Mouse (Mus musculus): ENCODE data around the gene Lmf1. TPM values are rescaled to one million over a fixed set of nuclear protein-coding genes. Genes with fewer than 3 reads are reported as not detected.

The Lmf1 gene
- polyA plus RNA-seq, 1 experiment from 2014 or later = 18.1 TPM

GRCm38 (mm10) chr17:25570648-25571452 is 8.0 kb upstream of the Lmf1 start, which contains the start of gene Sox8:
TSS of gene Sox8 (minus strand) at chr17:25570686.
- Histone ChIP-seq H3K27me3 (0 out of 2 replicates have a peak, but pooled peaks cover 3% of the 10 kb centered on the region), H3K9ac (replicated peaks) (peak within 1 kb of the TSS; percentile 53), H3K4me1 (peaks cover 56% of the 10 kb centered on the region), H3K4me2 (replicated peaks) (peak within 1 kb of the TSS; percentile 74), H3K36me3 (no peaks in the 10 kb centered on the region), H3K9me3 (no peaks in the 10 kb centered on the region), H3K27ac (replicated peaks) (peak within 1 kb of the TSS; percentile 71), H3K4me3 (peak within 1 kb of the TSS; percentile 44)
- ATAC-seq (replicated peaks) = peak; percentile 76
- WGBS = under 1% methylated on average over 57 of the region's 61 CpGs

- Histone ChIP-seq H3K27me3 (0 out of 2 replicates have a peak, but pooled peaks cover 3% of the 10 kb centered on the region), H3K4me3 (peak overlapping the region; percentile 44)
Observed at GRCm38 (mm10) chr17:25571453-25571820, 7.4 kb upstream of the Lmf1 start.

GRCm38 (mm10) chr17:25575208-25575971 is 3.5 kb upstream of the Lmf1 start:
- Histone ChIP-seq H3K27me3 (0 out of 2 replicates have a peak, but pooled peaks cover 3% of the 10 kb centered on the region), H3K36me3 (no peaks in the 10 kb centered on the region), H3K9ac (replicated peaks) (no peak overlapping the region), H3K4me2 (replicated peaks) (no peak overlapping the region), H3K27ac (replicated peaks) (no peak overlapping the region), H3K4me3 (no peak overlapping the region), H3K4me1 (peaks cover 38% of the 10 kb centered on the region), H3K9me3 (no peaks in the 10 kb centered on the region)
- 58% methylated on average over 12 of the region's 12 CpGs for WGBS
- no peak for ATAC-seq (replicated peaks)

More at GRCm38 (mm10) chr17:25571453-25571820, 7.4 kb upstream of the Lmf1 start:
- no peak for ATAC-seq (replicated peaks)
- Histone ChIP-seq H3K27ac (replicated peaks) (no peak overlapping the region), H3K9ac (replicated peaks) (peak overlapping the region; percentile 53), H3K4me1 (peaks cover 52% of the 10 kb centered on the region), H3K4me2 (replicated peaks) (peak overlapping the region; percentile 74), H3K9me3 (no peaks in the 10 kb centered on the region), H3K36me3 (no peaks in the 10 kb centered on the region)
- 9% methylated on average over 8 of the region's 8 CpGs for WGBS

GRCm38 (mm10) chr17:25576034-25576433 is 2.9 kb upstream of the Lmf1 start:
- WGBS = 80% methylated on average over 2 of the region's 2 CpGs
- no peak for ATAC-seq (replicated peaks)
- no peak overlapping the region for H3K4me2 ChIP-seq (replicated peaks)

GRCm38 (mm10) chr17:25577263-25577662 is 1.6 kb upstream of the Lmf1 start:
- H3K4me1 ChIP-seq = peaks cover 26% of the 10 kb centered on the region
- H3K36me3 ChIP-seq = no peaks in the 10 kb centered on the region
- ATAC-seq (replicated peaks) = no peak
- H3K27me3 ChIP-seq = no peaks in the 10 kb centered on the region
- no peaks in the 10 kb centered on the region for H3K9me3 ChIP-seq
- WGBS = 37% methylated on average over 6 of the region's 6 CpGs
- no peak overlapping the region for H3K4me2 ChIP-seq (replicated peaks)
- no peak overlapping the region for H3K27ac ChIP-seq (replicated peaks)
- H3K9ac ChIP-seq (replicated peaks) = no peak overlapping the region
- H3K4me3 ChIP-seq = no peak overlapping the region

More at GRCm38 (mm10) chr17:25576034-25576433, 2.9 kb upstream of the Lmf1 start:
- Histone ChIP-seq H3K27me3 (0 out of 2 replicates have a peak, but pooled peaks cover 2% of the 10 kb centered on the region), H3K9me3 (no peaks in the 10 kb centered on the region), H3K36me3 (no peaks in the 10 kb centered on the region), H3K27ac (replicated peaks) (no peak overlapping the region), H3K9ac (replicated peaks) (no peak overlapping the region), H3K4me3 (no peak overlapping the region), H3K4me1 (peaks cover 31% of the 10 kb centered on the region)

- no peaks in the 10 kb centered on the region for H3K36me3 ChIP-seq
- no peak overlapping the region for H3K27ac ChIP-seq (replicated peaks)
- H3K9me3 ChIP-seq = no peaks in the 10 kb centered on the region
- no peak for ATAC-seq (replicated peaks)
- 48% methylated on average over 2 of the region's 2 CpGs for WGBS
- no peak overlapping the region for H3K9ac ChIP-seq (replicated peaks)
- H3K27me3 ChIP-seq = no peaks in the 10 kb centered on the region
- no peak overlapping the region for H3K4me3 ChIP-seq
- H3K4me2 ChIP-seq (replicated peaks) = no peak overlapping the region
- H3K4me1 ChIP-seq = peaks cover 26% of the 10 kb centered on the region
Observed at GRCm38 (mm10) chr17:25577702-25578101, 1.2 kb upstream of the Lmf1 start.

GRCm38 (mm10) chr17:25579332-25580047 is 605 bp downstream of the Lmf1 start:
- Histone ChIP-seq H3K4me3 (peak overlapping the region; percentile 70), H3K27ac (replicated peaks) (peak overlapping the region; percentile 41), H3K4me2 (replicated peaks) (peak overlapping the region; percentile 80), H3K9ac (replicated peaks) (peak overlapping the region; percentile 68), H3K36me3 (no peaks in the 10 kb centered on the region), H3K27me3 (no peaks in the 10 kb centered on the region), H3K9me3 (no peaks in the 10 kb centered on the region), H3K4me1 (peaks cover 26% of the 10 kb centered on the region)
- WGBS = 5% methylated on average over 21 of the region's 21 CpGs
- ATAC-seq (replicated peaks) = peak; percentile 50

GRCm38 (mm10) chr17:25582076-25582475 is 3.2 kb downstream of the Lmf1 start:
- H3K4me2 ChIP-seq (replicated peaks) = no peak overlapping the region
- no peak for ATAC-seq (replicated peaks)
- WGBS = 68% methylated on average over 8 of the region's 8 CpGs

GRCm38 (mm10) chr17:25583099-25583498 is 4.2 kb downstream of the Lmf1 start:
- peaks cover 18% of the 10 kb centered on the region for H3K4me1 ChIP-seq
- no peak overlapping the region for H3K4me2 ChIP-seq (replicated peaks)
- H3K9me3 ChIP-seq = no peaks in the 10 kb centered on the region
- peaks cover 3% of the 10 kb centered on the region; the same call in 1 of the 2 replicates for H3K36me3 ChIP-seq
- no peak overlapping the region for H3K9ac ChIP-seq (replicated peaks)
- H3K27me3 ChIP-seq = no peaks in the 10 kb centered on the region
- WGBS = 84% methylated on average over 4 of the region's 4 CpGs
- H3K27ac ChIP-seq (replicated peaks) = no peak overlapping the region
- no peak for ATAC-seq (replicated peaks)
- no peak overlapping the region for H3K4me3 ChIP-seq

More at GRCm38 (mm10) chr17:25582076-25582475, 3.2 kb downstream of the Lmf1 start:
- H3K4me3 ChIP-seq = no peak overlapping the region
- H3K9ac ChIP-seq (replicated peaks) = no peak overlapping the region
- H3K9me3 ChIP-seq = no peaks in the 10 kb centered on the region
- no peak overlapping the region for H3K27ac ChIP-seq (replicated peaks)
- peaks cover 22% of the 10 kb centered on the region for H3K4me1 ChIP-seq
- H3K27me3 ChIP-seq = no peaks in the 10 kb centered on the region
- H3K36me3 ChIP-seq = peaks cover 3% of the 10 kb centered on the region; the same call in 1 of the 2 replicates

- no peak overlapping the region for H3K4me3 ChIP-seq
- no peak overlapping the region for H3K9ac ChIP-seq (replicated peaks)
- no peaks in the 10 kb centered on the region for H3K9me3 ChIP-seq
- peaks cover 8% of the 10 kb centered on the region; the same call in 1 of the 2 replicates for H3K36me3 ChIP-seq
- peaks cover 10% of the 10 kb centered on the region for H3K4me1 ChIP-seq
- 91% methylated on average over 8 of the region's 8 CpGs for WGBS
- H3K27ac ChIP-seq (replicated peaks) = no peak overlapping the region
- no peaks in the 10 kb centered on the region for H3K27me3 ChIP-seq
- H3K4me2 ChIP-seq (replicated peaks) = no peak overlapping the region
- no peak for ATAC-seq (replicated peaks)
Observed at GRCm38 (mm10) chr17:25583858-25584257, 5.0 kb downstream of the Lmf1 start.

GRCm38 (mm10) chr17:25584646-25585045 is 5.8 kb downstream of the Lmf1 start:
- Histone ChIP-seq H3K36me3 (peaks cover 8% of the 10 kb centered on the region; the same call in 1 of the 2 replicates), H3K27me3 (no peaks in the 10 kb centered on the region), H3K4me1 (peaks cover 7% of the 10 kb centered on the region), H3K4me3 (no peak overlapping the region), H3K4me2 (replicated peaks) (no peak overlapping the region), H3K9ac (replicated peaks) (no peak overlapping the region), H3K27ac (replicated peaks) (no peak overlapping the region), H3K9me3 (no peaks in the 10 kb centered on the region)
- no peak for ATAC-seq (replicated peaks)
- whole genome bisulfite sequencing = 96% methylated on average over 9 of the region's 9 CpGs
